Mouse (Mus musculus) kidney, adult 2 months (tissue): Measurements from ENCODE around the gene Nr1h4.

Source experiments
- CTCF ChIP-seq: fragments of 200-500 bp; conservative IDR thresholded peaks from 2 replicates; pipeline ENCODE4 v1.5.1; 2011; ENCODE audit warnings: low read depth, mild to moderate bottlenecking, control low read depth, low read length, moderate library complexity, mixed read lengths; ENCODE audit not compliant: insufficient read depth, insufficient read length
- POLR2A ChIP-seq: fragments of 200-500 bp; IDR thresholded peaks from one replicate; pipeline ENCODE4 v1.6.1; 2011; ENCODE audit warnings: low read depth, low read length, control low read depth

GRCm38 (mm10) chr10:89430751-89431150 is 102.6 kb downstream of the Nr1h4 start:
- TF ChIP-seq POLR2A (no peak), CTCF (no peak)
